Mouse (Mus musculus): ENCODE measurements at regions not wholly inside any gene's neighbourhood (a gene's known extent, or its start where the extent isn't known, plus 50 kb on each side); places are given as distances from the start of the nearest gene placed in this dataset.

DNA sequence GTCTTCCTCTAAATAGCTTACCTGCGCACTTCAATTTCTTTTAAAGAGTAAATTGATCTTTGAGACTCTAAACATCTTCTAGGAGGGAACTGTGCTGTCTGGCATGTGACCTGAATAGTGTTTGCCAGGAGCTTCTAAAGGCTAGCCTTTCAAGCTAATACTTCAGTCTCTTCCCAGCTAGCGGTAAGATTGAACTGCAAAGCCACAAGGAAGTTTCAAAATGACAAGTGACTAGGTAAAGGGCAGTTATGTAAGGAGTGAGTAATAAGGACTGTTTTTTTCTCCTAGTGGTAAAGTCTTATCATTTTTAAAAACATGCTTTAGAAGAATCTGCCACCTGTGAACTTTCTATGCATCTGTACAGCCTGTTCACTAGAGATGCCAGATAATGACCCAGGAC lies 211.1 kb downstream of the Kcnrg start:
- TF ChIP-seq TAL1 (IDR thresholded peaks at IDR 0.05; ENCODE audit: low read length), result no peak
- TF ChIP-seq GATA1 (IDR thresholded peaks at IDR 0.05; ENCODE audit: low read length), result no peak

All from erythroblast, embryonic 14.5 days (primary cell).